Mouse (Mus musculus): ENCODE measurements around the gene Gm14325.
"Not testable (repeated sequence)": the region's sequence is repeated elsewhere in the genome, so short reads cannot be mapped to it uniquely, and the experiment has no call there.

- TF ChIP-seq TAL1, GATA1 (IDR thresholded peaks at IDR 0.05; ENCODE audit: low read length): not testable (repeated sequence)
Observed at GRCm38 (mm10) chr2:177806170-177806569, 34.0 kb downstream of the Gm14325 start.
